Mouse (Mus musculus) MN1 (cell line): ENCODE data around the gene 4933407L21Rik.
"Not testable (repeated sequence)": the region's sequence is repeated elsewhere in the genome, so short reads cannot be mapped to it uniquely, and the experiment has no call there.

Experiments used
- DNase-seq: peaks from one replicate; pipeline ENCODE4 v3.0.0-alpha.2; 2016; ENCODE audit warnings: low spot score

The 4933407L21Rik gene

DNA sequence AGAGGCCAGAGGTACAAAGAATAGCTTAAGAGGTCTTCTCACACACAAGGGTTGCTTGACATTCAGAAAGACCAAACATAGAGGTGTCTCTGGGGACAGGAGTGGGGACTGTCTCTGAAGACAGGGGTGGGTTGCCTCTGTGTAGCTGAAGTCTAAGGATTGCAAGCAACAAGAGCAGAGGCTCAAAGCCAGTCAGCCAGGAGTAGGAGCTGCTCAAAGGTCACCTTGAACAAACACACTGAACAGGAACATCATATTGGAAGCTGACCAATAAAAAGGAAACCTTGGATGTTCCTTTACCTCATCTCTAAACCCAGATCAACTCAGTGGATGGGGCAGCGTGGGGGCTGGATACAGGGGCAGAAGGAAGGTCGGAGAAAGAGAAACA, 31.6 kb downstream of the 4933407L21Rik start:
- DNase-seq = no peak

DNA sequence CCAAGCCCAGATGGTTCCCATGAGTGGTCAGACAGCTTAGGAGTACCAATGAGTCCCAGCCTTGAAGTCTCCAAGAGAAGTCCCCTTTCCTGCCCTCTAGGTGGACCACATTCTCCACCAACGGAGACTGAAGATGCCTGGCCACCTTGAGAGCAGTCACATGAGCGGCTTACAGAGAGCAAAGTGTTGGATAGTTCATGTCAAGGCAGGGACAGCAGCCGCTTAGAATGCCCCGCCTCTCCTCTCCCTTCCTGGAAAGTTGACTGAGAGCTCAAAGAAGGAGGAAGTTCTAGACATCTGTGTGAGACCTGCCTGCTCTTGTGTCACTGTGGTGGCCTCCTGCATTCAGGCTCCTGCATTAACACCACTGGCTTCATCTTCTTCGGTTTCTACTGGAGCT, 32.6 kb downstream of the 4933407L21Rik start, which contains the start of gene Gpr55:
Gpr55 (minus strand) TSS at position 135 of the 400 bp plus-strand sequence.
- no peak for DNase-seq

DNA sequence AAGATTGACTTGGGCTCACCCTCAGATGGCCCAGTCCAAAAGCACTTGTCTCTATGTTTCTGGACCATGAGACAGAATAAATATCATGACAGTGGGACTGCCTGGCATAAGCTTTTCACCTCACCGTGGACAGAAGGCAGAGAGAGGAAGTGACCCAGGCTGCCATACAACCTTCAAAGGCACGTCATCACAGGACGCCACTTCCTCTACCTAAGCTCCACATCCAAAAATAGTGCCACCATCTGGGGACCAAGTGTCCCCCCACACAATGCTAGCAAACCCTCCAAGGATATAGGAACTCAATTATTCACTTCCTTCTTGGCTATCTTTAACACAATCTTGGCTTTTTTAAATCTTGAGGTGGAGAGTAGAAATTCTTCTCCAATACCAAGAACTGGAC, 33.8 kb downstream of the 4933407L21Rik start:
- no peak for DNase-seq

DNA sequence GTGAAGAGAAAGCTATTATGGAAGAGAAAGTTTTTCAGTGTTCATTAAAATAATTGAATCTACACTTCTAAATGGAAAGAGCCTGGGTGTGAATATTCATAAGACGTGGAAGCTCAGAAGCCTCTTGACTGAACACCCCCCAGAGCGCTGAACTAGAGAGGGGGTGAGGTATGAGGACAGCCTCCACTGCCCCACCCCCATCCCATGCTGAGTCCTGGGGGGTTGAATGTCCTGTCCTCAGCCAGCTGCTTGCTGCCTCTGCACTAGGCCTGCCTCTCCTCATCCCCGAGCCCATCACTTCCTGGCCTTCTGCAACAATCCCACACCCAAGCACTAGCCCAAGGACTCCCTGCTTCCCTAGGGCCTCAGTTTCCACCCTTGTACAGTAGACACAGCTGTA, 37.6 kb downstream of the 4933407L21Rik start:
- no peak for DNase-seq

DNA sequence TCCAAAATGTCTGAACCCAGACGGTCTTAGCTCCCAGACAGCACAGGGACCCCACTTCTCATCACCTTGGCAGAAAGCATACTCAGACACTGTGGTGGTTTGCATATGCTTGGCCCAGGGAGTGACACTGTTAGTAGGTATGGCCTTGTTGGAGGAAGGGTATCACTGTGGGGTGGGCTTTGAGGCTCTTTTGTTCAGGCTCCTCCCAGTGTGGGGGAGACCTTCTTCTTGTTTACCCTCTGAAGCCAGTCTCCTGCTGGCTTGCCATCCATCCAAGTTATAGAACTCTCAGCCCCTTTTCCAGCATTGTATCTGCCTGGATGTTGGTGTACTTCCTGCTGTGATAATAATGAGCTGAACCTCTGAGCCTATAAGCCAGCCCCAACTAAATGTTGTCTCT, 40.8 kb downstream of the 4933407L21Rik start:
- no peak for DNase-seq

DNA sequence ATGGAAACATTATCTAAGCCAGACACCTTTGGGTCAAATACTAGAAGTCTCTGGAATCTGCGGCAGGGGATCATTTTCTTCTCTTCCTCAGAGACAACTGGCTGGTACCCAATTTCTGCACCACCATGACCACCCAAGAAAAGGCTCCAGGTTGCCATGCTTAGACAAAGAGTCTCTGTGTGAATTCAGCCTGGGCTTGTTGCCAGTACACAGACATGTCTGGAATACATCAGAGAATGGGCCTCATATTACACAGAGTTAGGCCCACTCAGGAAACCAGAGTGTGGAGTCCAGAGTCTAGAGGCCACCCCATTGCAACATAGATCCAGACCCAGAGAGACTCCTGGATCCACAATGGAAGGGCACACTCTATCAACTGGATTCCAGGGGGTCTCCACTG, 41.2 kb downstream of the 4933407L21Rik start:
- DNase-seq = peak; percentile 12

DNA sequence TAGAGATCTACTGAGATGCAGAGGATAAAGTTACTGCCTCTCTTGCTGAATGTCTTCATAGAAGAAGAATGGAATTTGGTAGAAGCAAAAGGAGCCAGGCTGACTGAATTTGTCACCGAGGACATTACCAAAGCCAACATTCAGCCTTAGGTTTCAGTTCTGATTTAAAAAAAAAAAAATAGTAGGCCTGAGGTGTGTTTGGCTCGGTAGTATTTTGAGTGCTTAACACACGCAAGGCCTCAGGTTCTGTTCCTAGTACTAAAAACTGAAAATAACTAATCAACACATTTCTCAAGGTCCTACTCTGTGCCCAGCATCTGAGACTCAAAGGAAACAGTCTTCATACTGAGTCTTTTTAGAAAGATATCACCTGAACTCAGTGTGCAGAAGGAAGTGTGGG, 42.8 kb downstream of the 4933407L21Rik start:
- DNase-seq = no peak

DNA sequence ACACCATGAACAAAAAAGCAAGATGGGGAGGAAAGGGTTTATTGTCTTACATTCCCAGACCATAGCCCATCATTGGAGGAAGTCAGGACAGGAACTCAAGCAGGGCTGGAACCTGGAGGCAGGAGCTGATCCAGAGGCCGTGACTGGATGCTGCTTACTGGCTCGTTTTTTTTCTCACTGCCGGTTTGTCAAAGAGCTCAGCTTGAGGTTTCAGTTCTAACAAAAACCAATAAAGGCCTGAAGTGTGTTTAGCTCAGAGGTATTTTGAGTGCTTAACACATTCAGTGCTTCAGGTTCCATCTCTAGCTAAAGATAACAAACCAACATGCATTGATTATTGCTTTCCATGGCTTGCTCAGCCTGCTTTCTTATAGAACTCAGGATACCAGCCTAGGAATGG, 44.1 kb downstream of the 4933407L21Rik start:
- no peak for DNase-seq

DNA sequence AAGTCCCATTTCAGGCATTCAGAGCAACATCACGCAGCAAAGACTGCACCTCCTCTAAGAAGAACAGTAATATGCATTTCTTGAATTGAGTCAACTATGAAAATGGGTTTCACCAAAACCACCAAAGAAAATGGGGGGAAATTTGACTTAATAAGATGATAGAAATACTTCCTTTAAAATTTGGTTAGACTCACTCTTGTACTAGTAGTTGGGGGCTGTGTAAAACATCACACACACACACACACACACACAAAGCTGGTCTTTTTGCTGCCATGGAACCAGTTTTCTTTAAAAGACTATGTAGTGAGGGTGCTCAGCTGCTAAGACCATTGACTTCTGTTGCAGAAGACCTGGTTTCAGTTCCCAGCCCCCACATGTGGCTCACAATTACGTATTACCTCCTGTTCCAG, 45.2 kb downstream of the 4933407L21Rik start:
- DNase-seq = no peak

DNA sequence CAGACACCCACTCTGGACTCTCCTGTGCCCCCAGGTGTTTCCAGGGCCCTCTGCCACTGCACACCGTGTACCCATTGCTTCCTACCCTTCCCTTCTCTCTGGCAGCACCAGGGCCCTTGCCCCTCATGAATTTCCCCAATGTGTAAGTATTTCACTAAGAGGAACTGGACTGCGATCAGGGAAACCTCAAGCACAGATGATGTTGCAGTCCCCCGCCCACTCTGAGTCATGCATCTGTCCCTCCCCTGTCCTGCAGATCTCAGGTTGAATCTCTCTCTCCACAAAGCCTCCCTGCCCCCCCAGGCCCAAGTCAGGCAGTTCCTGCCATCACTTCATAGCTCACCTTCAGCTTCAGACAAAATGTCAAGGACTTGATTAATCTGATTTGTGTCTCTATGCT, 49.4 kb downstream of the 4933407L21Rik start:
- DNase-seq = no peak

DNA sequence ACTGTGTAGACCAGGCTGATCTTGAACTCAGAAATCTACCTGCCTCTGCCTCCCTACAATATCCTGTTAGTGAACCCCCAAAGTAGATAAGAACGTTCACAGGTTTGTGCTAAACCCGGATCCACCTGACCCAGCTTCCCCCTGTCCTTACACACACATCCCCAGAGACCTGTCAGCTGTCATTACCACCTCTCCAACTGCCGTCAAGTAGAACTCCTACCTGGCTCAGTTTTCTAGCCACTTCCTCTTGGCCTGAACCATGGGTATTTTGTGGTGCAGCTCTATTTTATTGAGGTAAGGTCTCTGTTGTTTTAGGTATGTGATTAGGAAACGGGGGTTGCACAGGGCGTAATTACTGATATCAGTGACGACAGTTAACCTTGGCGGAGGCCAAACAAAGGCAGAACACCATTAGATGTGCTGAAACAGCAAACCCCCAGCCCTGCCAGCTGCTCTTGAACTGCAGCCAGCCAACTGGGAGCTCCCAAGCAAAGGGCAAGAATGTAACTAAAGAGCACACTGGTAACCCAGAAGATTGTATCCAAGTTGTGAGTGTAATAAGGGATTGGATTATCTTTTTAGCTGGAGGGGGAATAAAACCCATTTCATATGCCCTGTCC, 53.6 kb downstream of the 4933407L21Rik start:
- DNase-seq = no peak

DNA sequence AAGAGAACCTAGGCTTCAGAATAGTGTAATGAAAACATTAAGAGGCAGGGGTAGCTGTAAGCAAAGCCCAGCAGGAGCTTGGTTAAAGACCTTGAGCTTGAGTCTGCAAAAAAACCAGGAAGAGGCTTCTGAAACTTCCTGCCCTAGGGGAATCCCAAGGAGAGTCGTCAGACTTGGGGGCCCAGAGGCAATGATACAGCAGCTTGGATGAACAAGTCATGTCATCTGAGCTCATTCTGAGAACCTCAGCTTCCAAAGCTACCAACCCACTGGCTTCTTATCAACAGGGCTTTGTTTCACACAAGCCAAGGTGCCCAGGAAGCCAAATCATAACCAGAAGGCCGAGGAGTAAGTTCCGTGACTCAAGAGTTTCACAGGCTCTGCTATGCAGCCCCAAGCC, 57.5 kb downstream of the 4933407L21Rik start:
- DNase-seq = no peak

DNA sequence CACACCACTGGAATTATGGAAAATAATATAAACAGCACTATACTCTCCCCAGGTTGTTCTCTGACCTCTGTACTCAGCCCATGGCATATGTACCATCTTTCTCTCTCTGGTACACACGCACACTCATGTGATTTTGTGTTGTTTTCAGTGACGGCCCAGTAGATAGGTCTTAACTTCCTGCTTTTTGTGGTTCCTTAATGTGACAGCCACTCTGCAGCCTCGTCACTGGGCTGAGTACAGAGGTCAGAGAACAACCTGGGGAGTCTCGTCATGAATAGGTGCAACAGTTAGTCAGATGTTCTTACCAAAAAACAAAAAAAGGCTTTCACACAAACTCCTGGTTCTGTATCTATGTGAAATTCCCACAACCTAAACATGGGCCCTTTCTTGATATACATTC, 60.1 kb downstream of the 4933407L21Rik start:
- DNase-seq = no peak

DNA sequence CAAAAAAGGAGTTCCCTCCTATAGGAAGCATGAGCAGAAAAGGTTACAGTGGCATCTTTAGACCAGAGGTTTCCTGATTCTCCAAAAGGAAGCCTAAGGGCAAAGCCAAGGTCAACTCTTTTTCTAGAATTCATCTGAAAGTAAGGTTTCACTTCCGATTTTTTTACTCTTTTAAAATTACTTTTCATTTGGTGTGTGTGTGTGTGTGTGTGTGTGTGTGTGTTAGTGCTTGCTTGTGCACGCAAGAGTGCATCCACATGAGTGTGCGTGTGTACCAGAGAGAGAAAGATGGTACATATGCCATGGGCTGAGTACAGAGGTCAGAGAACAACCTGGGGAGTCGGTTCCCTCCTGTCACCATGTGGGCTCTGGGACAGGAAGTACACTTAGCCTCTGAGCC, 60.6 kb downstream of the 4933407L21Rik start:
- DNase-seq = not testable (repeated sequence)
